Mouse (Mus musculus) erythroblast, embryonic 14.5 days (primary cell): ENCODE results near the gene Zfp992. TPM values are rescaled to one million over a fixed set of nuclear protein-coding genes. Genes with fewer than 3 reads are reported as not detected.
"Not testable (repeated sequence)": the region's sequence is repeated elsewhere in the genome, so short reads cannot be mapped to it uniquely, and the experiment has no call there.

ENCODE experiments used
- H3K27me3 ChIP-seq: 2 replicates; pipeline ENCODE4 v1.6.1; 2012; ENCODE audit warnings: inconsistent platforms; ENCODE audit not compliant: control insufficient read depth
- H3K36me3 ChIP-seq: 2 replicates; pipeline ENCODE4 v1.6.1; 2012; ENCODE audit warnings: mild to moderate bottlenecking, inconsistent platforms; ENCODE audit not compliant: control insufficient read depth
- H3K4me1 ChIP-seq: 2 replicates; pipeline ENCODE4 v1.6.1; 2012; ENCODE audit warnings: inconsistent platforms; ENCODE audit not compliant: control insufficient read depth
- H3K4me3 ChIP-seq: replicated peaks from 2 replicates; pipeline ENCODE3; 2012; ENCODE audit warnings: moderate library complexity, mild to moderate bottlenecking, inconsistent platforms
- H3K9me3 ChIP-seq: 2 replicates; pipeline ENCODE4 v1.6.1; 2012; ENCODE audit warnings: low read length, inconsistent platforms, mixed read lengths; ENCODE audit not compliant: control insufficient read depth
- GATA1 ChIP-seq: IDR thresholded peaks from 2 replicates; pipeline ENCODE4 v1.6.1; 2012; ENCODE audit warnings: low read length, inconsistent platforms, mixed read lengths
- TAL1 ChIP-seq: IDR thresholded peaks from 3 replicates; pipeline ENCODE4 v1.6.1; 2012; ENCODE audit warnings: low read length, inconsistent platforms, mixed read lengths
- polyA plus RNA-seq: library from polyadenylated mRNA; stranded (reverse); fragments of >175 nt; gene quantifications from 2 replicates; pipeline ENCODE4 v1.2.3, GENCODE M21; 2012

The Zfp992 gene
- polyA plus RNA-seq, 1 experiment, result 0.04 TPM

DNA sequence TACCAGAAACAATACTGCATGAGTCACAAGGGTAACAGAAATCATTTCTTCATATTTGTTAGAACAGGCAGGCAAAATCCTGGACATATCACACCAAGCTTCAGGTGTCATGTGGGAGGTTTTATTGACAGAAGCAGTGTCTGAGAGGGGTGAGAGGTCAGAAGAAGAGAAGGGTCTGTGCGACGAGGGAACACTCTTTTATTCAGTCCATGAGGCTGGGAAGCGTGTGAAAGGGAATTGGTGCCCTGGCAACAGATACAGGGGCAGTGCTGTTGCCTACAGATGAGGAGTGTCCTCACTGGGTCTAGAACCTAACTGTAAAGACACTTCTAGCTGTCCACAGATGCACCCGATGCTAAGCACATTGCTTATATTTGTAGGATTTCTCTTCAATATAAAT, 46.2 kb downstream of the Zfp992 start:
- TF ChIP-seq GATA1 (no peak), TAL1 (no peak)
- H3K9me3 ChIP-seq, result peaks cover 13% of the 10 kb centered on the region
- H3K4me3 ChIP-seq, result no peak overlapping the region
- H3K4me1 ChIP-seq, result no peaks in the 10 kb centered on the region
- H3K27me3 ChIP-seq, result no peaks in the 10 kb centered on the region
- H3K36me3 ChIP-seq, result no peaks in the 10 kb centered on the region

DNA sequence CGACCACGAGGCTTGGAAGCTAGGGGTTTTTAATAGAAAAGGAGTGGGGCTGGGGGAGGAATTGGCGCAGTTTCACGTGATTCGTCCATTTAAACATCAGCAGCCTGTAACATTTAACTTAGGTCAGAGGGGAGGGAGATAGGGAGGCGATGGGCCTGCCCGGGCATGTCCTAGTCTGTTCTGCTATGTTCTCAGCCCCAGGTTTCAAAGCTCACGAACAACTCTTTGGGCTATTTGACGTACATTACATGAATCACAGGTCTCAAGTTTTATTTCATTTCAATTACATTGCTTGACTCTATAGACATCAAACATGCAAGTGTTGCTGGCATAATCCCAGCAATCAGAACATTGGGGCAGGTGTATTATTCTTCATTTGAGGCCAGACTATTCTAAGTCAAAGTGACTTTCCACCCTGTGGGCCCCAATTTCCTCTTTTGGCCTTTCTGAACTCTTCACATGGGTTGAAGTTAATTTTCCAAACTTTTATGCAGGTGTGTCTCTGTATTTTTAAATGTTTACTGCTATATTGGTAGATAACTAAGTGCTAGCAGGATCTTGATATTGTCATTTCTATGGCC, 49.0 kb downstream of the Zfp992 start:
- H3K4me1 ChIP-seq, H3K27me3 ChIP-seq, H3K9me3 ChIP-seq, H3K36me3 ChIP-seq, H3K4me3 ChIP-seq: not testable (repeated sequence)

DNA sequence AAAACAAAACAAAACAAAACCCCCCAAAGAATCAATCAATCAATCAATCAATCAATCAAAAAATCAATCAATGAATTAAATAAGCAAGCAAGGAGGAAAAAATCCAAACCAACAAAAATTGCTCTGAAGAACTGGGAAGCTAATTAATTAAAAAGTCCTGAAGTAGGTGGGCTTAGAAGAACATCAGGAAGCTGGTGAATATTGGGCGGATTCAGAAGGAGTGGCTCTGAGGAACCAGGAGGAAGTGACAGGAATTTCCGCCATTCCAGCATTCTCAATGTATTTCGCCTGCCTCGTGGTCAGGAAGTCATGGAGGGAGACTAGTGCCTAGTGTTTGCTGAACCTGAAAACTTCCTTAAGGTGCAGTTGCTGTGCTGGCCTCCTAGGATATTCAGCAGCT, 52.9 kb downstream of the Zfp992 start, which contains the start of gene Zfp981:
TSS of gene Zfp981 (plus strand) at position 301 of the 400 bp plus-strand sequence.
- H3K27me3 ChIP-seq, H3K4me1 ChIP-seq, H3K9me3 ChIP-seq, H3K36me3 ChIP-seq, H3K4me3 ChIP-seq: not testable (repeated sequence)

DNA sequence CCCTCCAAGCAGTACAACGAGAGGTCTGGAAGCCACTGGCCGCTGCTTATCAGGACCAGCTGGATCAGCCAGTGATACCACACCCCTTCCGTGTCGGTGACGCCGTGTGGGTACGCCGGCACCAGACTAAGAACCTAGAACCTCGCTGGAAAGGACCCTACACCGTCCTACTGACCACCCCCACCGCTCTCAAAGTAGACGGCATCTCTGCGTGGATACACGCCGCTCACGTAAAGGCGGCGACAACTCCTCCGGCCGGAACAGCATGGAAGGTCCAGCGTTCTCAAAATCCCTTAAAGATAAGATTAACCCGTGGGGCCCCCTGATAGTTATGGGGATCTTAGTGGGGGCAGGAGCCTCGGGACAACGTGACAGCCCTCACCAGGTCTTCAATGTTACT, 60.2 kb downstream of the Zfp992 start:
- H3K27me3 ChIP-seq, H3K9me3 ChIP-seq, H3K36me3 ChIP-seq, H3K4me1 ChIP-seq, H3K4me3 ChIP-seq: not testable (repeated sequence)

DNA sequence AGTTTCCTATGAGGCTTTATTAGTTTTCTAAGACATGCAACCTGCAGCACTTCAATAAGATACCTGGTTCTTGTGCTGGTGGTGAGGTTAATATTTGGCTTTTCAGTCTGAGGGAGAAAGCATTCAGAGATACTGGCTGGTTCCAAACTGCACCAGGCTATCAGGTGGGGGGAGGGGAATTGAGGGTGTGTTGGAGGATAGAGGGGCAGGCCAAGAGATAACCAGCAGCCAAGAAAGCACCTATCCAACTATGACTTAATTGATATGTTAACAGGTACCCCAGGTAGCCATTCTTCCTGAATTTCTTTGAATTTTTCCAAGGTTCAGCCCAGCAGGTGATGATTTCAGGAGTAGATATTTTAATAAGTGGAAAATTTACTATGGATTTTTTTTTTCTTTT, 63.0 kb downstream of the Zfp992 start:
- H3K4me1 ChIP-seq, H3K36me3 ChIP-seq, H3K4me3 ChIP-seq, H3K9me3 ChIP-seq, H3K27me3 ChIP-seq: not testable (repeated sequence)

DNA sequence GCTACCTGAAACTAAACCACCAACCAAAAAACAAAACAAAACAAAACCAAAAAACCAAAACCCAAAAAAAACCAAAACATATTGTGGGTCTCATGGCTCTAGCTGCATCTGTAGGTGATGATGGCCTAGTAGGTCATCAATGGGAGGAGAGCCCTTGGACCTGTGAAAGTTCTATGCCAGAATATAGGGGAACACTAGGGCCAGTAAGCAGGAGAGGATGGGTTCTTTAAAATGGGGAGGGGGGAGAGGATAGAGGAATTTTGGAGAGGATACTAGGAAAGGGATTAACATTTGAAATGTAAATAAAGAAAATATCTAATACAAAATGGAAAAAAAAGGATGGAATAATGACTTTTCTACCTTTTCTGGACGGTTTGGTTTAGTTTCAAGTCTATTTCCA, 67.7 kb downstream of the Zfp992 start:
- Histone ChIP-seq H3K27me3 (no peaks in the 10 kb centered on the region), H3K36me3 (no peaks in the 10 kb centered on the region), H3K9me3 (no peaks in the 10 kb centered on the region; the same call in 1 of the 2 replicates), H3K4me1 (no peaks in the 10 kb centered on the region), H3K4me3 (no peak overlapping the region)
- TF ChIP-seq GATA1 (no peak), TAL1 (no peak)

DNA sequence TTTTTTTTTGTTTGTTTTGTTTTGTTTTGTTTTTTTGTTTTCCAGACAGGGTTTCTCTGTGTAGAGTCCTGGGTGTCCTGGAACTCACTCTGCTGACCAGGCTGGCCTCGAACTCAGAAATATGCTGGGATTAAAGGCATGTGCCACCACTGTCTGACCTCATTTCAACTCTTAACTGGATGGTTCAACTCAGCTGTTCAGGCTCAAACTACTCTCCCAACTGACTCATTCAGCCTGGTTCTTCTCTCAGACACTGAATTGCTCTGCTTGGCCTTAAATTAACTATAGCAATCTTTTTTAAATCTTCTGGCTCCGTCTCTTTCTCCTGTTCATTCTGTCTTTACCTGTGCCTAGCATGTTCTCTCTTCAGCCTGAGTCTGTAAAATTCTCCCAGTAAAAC, 68.3 kb downstream of the Zfp992 start:
- H3K36me3 ChIP-seq, H3K27me3 ChIP-seq, H3K4me3 ChIP-seq, H3K4me1 ChIP-seq, H3K9me3 ChIP-seq: not testable (repeated sequence)

Other genes starting within 250 kb of the Zfp992 start
- not detected in 2 replicates for gene Zfp981, start 53.0 kb downstream of the Zfp992 start, polyA plus RNA-seq
- gene Zfp993, start 161.9 kb downstream of the Zfp992 start, polyA plus RNA-seq, result not detected in 2 replicates